Mouse (Mus musculus) spleen, adult 2 months (tissue): ENCODE results near the gene Mtch1.

ENCODE experiments used
- CTCF ChIP-seq: fragments of 200-500 bp; IDR thresholded peaks from 2 replicates; pipeline ENCODE4 v1.5.1; 2011; ENCODE audit warnings: mild to moderate bottlenecking, inconsistent platforms; ENCODE audit not compliant: insufficient read depth, insufficient read length, insufficient replicate concordance; ENCODE audit errors: extremely low read depth
- POLR2A ChIP-seq: fragments of 200-500 bp; IDR thresholded peaks from 2 replicates; pipeline ENCODE4 v1.6.1; 2011; ENCODE audit warnings: low read depth, low read length, inconsistent platforms

DNA sequence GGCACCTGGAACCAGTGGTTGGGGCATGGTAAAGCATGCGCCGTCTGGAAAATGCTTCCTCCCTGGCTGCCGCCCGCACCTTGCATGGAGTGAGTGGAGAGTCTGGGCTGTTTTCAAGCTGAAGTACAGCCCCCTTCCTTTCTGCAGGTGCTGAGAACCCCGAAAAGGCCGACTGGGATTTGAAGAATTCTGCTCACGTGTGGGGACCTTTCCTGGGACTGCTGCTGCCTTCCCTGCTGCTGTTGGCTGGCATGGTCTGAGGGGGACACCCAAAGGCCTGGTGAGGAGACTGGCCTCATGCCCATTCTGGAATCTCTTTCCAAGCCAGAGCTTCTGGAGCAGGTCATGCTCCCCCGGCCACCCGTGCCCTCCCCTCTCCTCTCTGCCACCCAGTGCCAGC, 20.0 kb downstream of the Mtch1 start:
- TF ChIP-seq CTCF: no peak
- no peak for TF ChIP-seq POLR2A
